Mouse (Mus musculus) intestine, postnatal 0 days (tissue): ENCODE results near the gene Aipl1. TPM values are rescaled to one million over a fixed set of nuclear protein-coding genes. Genes with fewer than 3 reads are reported as not detected.

Experiments
- ATAC-seq: fragments of 200-750 bp; cut with Nextera tagmentation; 2 replicates; pipeline ENCODE4 v1.8.0; 2017; ENCODE audit warnings: mild to moderate bottlenecking, moderate TSS enrichment, moderate library complexity
- H3K27ac ChIP-seq: fragments of 300-500 bp; sonication (generic); 2 replicates; pipeline ENCODE4 v1.5.1; 2014; ENCODE audit warnings: mild to moderate bottlenecking, low read depth, low read length, moderate library complexity
- H3K27me3 ChIP-seq: fragments of 300-500 bp; sonication (generic); replicated peaks from 2 replicates; pipeline ENCODE4 v1.6.1; 2014; ENCODE audit warnings: low read length, mixed read lengths; ENCODE audit not compliant: control insufficient read depth, insufficient read depth
- H3K36me3 ChIP-seq: fragments of 300-500 bp; sonication (generic); 2 replicates; pipeline ENCODE4 v1.6.1; 2014; ENCODE audit warnings: mild to moderate bottlenecking, moderate library complexity; ENCODE audit not compliant: control insufficient read depth, insufficient read depth
- H3K4me1 ChIP-seq: fragments of 300-500 bp; sonication (generic); replicated peaks from 2 replicates; pipeline ENCODE4 v1.6.1; 2014; ENCODE audit warnings: antibody characterized with exemption, low read length, mixed read lengths; ENCODE audit not compliant: control insufficient read depth, insufficient read depth
- H3K4me2 ChIP-seq: fragments of 300-500 bp; sonication (generic); replicated peaks from 2 replicates; pipeline ENCODE4 v1.6.1; 2014; ENCODE audit warnings: low read depth, mild to moderate bottlenecking, moderate library complexity
- H3K4me3 ChIP-seq: fragments of 300-500 bp; sonication (generic); 2 replicates; pipeline ENCODE4 v1.5.1; 2014; ENCODE audit warnings: low read depth, low read length
- H3K9ac ChIP-seq: fragments of 300-500 bp; sonication (generic); 2 replicates; pipeline ENCODE4 v1.6.1; 2014; ENCODE audit warnings: mild to moderate bottlenecking, low read depth, low read length
- H3K9me3 ChIP-seq: fragments of 300-500 bp; sonication (generic); 2 replicates; pipeline ENCODE4 v1.6.1; 2016; ENCODE audit warnings: mixed run types; ENCODE audit not compliant: control insufficient read depth
- CTCF ChIP-seq: sonication (generic); IDR thresholded peaks from 2 replicates; pipeline ENCODE4 v1.5.1; 2016; ENCODE audit warnings: low read depth, mild to moderate bottlenecking, control low read depth, antibody characterized with exemption, moderate library complexity
- WGBS: fragments of 180-500 bp; shearing (Covaris S2); extraction: QIAGEN DNeasy Blood & Tissue Kit; methylation state at CpG from one replicate; pipeline ENCODE4 v1.1.7; 2014; 5-methylcytosine and 5-hydroxymethylcytosine counted together
- polyA plus RNA-seq: library from polyadenylated mRNA; unstranded; fragments of >200 nt; fragmentation: Nextera tagmentation; extraction: Ambion mirVana; gene quantifications from 2 replicates; pipeline ENCODE4 v1.2.1, GENCODE M21; 2015

The Aipl1 gene
- polyA plus RNA-seq, 1 experiment from 2014 or later = 0.10 TPM

DNA sequence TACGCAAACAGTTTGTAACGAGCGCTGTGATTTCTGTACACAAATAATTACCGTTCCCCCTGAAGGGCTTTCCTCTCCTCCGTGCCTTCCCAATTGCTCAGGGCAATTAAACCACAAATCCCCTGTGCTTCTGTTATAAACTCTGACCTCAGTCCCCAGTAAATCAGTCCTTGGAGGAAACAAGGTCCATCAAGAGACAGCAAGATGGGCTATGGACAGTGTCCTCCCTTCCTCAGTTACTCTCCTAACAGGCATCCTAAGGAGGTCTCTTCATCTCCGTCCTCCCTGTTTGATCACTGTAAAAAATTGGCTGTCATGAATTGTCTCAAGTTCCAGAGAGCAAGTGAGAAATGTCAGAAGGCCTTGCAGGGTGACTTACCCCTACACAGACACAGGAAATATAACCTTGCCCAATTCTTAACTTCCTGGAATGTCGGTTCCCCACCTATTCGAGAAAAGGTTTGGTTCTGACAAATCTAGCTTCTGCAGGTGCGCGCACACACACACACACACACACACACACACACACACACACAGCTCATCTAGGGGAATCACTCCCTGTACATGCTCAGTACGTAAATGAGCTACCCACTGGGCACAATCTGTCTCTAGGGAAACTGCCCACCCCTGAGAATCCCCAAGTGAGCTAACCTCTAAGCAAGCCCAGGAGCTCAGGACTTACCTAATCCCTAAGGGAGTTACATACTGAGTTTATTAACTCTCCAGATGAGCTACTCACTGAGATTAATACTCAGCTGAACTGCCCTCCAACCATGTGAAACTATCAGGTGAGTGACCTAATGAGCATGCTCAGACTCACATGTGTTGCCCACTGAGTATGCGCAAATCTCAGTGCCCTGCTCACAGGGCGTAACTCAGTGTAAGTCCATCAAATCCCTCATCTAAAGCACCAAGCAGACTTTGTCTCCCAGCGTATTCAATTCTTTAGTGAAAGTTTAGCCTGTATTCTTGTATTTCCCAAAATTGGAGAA, 49.9 kb downstream of the Aipl1 start:
- Histone ChIP-seq H3K27ac (no peak overlapping the region), H3K4me2 (no peak overlapping the region), H3K27me3 (no peaks in the 10 kb centered on the region), H3K4me1 (no peaks in the 10 kb centered on the region), H3K4me3 (no peak overlapping the region), H3K9ac (no peak overlapping the region), H3K9me3 (no peaks in the 10 kb centered on the region), H3K36me3 (no peaks in the 10 kb centered on the region)
- ATAC-seq = no peak
- 54% methylated on average over 14 of the region's 14 CpGs for WGBS
- TF ChIP-seq CTCF = no peak

DNA sequence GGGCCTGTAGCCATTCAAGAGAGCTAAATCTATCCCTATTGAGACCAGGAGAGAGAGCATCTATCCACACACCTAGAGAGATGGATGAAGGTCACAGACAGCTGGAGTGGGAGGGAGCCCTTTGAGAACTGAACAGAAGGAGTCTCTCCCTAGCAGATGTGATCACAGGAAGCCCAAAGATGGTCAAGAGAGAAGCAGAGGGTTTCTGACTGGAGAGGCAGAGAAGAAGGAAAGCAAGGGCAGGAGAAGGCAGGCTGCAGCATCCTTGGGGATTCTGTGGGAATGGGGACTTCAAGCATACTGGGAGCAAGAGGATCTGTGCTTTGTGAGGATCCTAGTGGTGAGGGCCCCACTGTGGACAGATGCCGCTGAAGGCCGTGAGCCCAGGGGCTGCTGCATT, 51.5 kb downstream of the Aipl1 start:
- no peak for TF ChIP-seq CTCF
- no peaks in the 10 kb centered on the region for H3K27me3 ChIP-seq
- H3K4me3 ChIP-seq = no peak overlapping the region
- no peaks in the 10 kb centered on the region for H3K9me3 ChIP-seq
- no peak overlapping the region for H3K4me2 ChIP-seq
- H3K4me1 ChIP-seq = no peaks in the 10 kb centered on the region
- 58% methylated on average over 2 of the region's 2 CpGs for WGBS
- H3K36me3 ChIP-seq = no peaks in the 10 kb centered on the region
- H3K9ac ChIP-seq = no peak overlapping the region
- H3K27ac ChIP-seq = no peak overlapping the region
- no peak for ATAC-seq

DNA sequence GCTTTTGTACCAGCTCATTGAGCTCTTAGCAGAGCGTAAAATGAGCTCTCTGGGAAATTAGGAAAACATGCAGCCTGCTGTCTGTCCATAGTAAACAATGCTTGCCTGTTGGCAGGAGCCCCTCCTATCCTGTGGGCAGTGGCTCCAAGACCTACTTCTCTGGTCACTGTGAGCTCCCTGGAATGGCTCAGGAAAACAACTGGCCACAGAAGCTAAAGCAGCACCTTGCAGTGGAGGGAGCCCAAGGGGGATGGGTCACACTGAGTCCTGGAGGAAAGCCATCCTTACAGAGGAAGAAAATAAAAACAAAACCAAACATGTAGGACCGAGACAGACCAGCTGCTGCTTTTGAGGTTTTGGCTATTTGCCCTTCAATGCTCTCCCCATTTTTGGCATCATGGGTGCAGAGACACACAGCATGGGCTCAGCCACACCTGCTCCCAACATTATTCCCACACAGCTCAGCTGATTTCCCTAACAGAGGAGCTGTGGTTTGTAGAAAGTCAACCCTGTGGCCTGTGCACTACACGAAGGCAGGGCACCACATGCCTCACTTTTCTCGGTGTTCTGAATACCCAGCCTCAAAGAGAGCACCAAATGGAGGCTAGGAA, 52.1 kb downstream of the Aipl1 start:
- ATAC-seq = no peak
- no peak overlapping the region for H3K9ac ChIP-seq
- no peak for TF ChIP-seq CTCF
- no peak overlapping the region for H3K4me3 ChIP-seq
- H3K4me2 ChIP-seq = no peak overlapping the region
- no peaks in the 10 kb centered on the region for H3K27me3 ChIP-seq
- no peaks in the 10 kb centered on the region for H3K4me1 ChIP-seq
- H3K27ac ChIP-seq = no peak overlapping the region
- WGBS = 34% methylated on average over 4 of the region's 4 CpGs
- H3K9me3 ChIP-seq = no peaks in the 10 kb centered on the region
- no peaks in the 10 kb centered on the region for H3K36me3 ChIP-seq

DNA sequence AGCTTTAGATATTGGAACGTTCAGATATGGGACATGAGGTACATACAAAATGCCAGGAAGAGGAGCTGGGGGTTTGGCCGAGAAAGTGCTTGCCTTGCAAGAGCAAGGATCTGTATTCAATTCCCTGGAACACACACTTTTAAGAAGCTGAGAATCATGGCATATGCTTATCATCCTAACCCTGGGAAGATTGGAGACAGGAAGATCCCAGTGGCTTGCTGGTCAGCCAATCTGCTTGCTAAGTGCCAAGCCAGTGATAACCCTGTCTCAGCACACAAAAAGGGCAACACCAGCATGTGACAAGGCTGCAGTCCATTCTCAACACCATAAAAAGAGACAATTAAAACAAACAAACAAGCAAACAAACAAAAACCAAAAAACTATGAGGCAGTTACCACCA, 53.2 kb downstream of the Aipl1 start:
- Histone ChIP-seq H3K27ac (no peak overlapping the region), H3K27me3 (no peaks in the 10 kb centered on the region)
- no peak for ATAC-seq

More for the DNA sequence above, 53.2 kb downstream of the Aipl1 start:
- H3K9me3 ChIP-seq = no peaks in the 10 kb centered on the region
- TF ChIP-seq CTCF = no peak
- no peak overlapping the region for H3K9ac ChIP-seq
- no peak overlapping the region for H3K4me2 ChIP-seq
- 77% methylated on average over 2 of the region's 2 CpGs for WGBS
- no peaks in the 10 kb centered on the region for H3K4me1 ChIP-seq
- no peaks in the 10 kb centered on the region for H3K36me3 ChIP-seq
- no peak overlapping the region for H3K4me3 ChIP-seq

Other genes starting within 250 kb of the Aipl1 start
- gene Pimreg, start 4.5 kb upstream of the Aipl1 start, polyA plus RNA-seq = 14.0 and 17.4 TPM in 2 replicates
- gene Pitpnm3, start 98.3 kb upstream of the Aipl1 start, polyA plus RNA-seq = 0.68 and 0.86 TPM in 2 replicates
- not detected in 2 replicates for gene Gm43951, start 169.3 kb upstream of the Aipl1 start, polyA plus RNA-seq
- 4.3 and 4.8 TPM in 2 replicates for gene 4933427D14Rik, start 169.9 kb upstream of the Aipl1 start, polyA plus RNA-seq
- gene Txndc17, start 170.0 kb upstream of the Aipl1 start, polyA plus RNA-seq = 642 and 665 TPM in 2 replicates
- 23.9 and 25.5 TPM in 2 replicates for gene Med31, start 178.1 kb upstream of the Aipl1 start, polyA plus RNA-seq
- gene Slc13a5, start 229.7 kb upstream of the Aipl1 start, polyA plus RNA-seq = 0.17 and 0.22 TPM in 2 replicates